Mouse (Mus musculus): ENCODE measurements at regions not wholly inside any gene's neighbourhood (a gene's known extent, or its start where the extent isn't known, plus 50 kb on each side); places are given as distances from the start of the nearest gene placed in this dataset.

DNA sequence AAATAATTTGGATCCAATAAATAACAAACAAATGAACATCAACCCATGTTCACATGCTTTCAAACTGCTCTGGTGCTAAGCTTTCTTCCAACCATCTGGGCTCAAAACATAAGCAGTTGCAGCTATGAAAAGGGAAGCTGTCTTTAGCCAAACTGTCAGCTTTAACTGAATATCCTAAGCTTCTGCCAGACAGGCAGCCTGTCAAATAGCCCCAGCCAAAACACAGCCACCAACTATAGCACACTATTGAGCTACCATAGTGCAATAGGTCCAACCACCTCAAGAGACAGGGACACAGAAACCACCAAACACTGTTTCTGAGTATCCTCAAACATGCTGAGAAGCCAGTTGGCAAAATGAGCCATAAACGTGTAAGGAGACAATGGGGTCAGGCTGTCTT is 64.9 kb downstream of the Mucl2 start:
- DNase-seq (ENCODE audit: low spot score in 2 of 2) = peak; percentile 15 to 80
